Mouse (Mus musculus): ENCODE results near the gene 2010111I01Rik.

Gene 2010111I01Rik

GRCm38 (mm10) chr13:63032304-63032830 is 67.7 kb downstream of the 2010111I01Rik start:
- no peak for DNase-seq

DNA sequence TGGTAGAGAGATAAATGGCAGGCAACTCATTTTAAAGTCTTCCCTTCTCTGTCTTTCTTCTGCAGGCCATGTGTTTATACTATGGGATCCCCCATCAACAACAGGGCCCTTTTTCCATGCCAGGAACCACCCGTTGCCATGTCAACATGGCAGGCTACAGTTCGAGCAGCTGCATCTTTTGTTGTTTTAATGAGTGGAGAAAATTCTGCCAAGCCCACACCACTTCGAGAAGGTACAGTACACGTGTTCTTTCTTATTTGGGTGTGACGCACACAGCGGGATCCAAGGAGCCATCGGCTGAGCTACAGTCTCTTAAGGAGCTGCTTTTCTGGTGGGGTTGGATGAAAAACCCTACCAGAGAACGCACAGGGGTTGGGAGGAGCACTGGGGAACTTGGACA is 68.3 kb downstream of the 2010111I01Rik start:
- peak; percentile 25 for DNase-seq

GRCm38 (mm10) chr13:63033364-63033763 is 68.7 kb downstream of the 2010111I01Rik start:
- DNase-seq = no peak

DNA sequence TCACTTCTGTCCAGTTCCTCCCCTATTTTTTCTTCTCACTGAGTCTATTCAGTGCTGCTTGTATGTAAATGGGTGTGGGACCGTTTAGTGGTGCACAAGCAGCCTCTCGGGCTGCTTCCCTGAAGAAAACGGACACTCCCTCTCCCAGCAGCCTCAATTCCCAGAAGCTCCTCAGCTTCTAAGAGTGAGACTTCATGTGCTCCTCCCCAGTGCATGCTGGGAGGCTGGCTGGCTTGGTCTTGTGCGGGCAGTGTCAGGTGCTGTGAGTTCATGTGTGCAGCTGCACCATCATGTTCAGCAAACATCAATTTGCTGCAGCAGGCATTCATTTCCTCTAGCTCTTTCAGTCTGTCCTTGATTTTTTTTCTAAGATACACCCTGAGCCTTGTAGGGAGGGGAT is 70.0 kb downstream of the 2010111I01Rik start:
- DNase-seq = no peak

GRCm38 (mm10) chr13:63037906-63038305 is 73.2 kb downstream of the 2010111I01Rik start:
- peak; percentile 9 for DNase-seq

GRCm38 (mm10) chr13:63038415-63038814 is 73.7 kb downstream of the 2010111I01Rik start:
- DNase-seq = no peak

GRCm38 (mm10) chr13:63038871-63039270 is 74.2 kb downstream of the 2010111I01Rik start:
- DNase-seq = no peak

GRCm38 (mm10) chr13:63039326-63039725 is 74.6 kb downstream of the 2010111I01Rik start:
- no peak for DNase-seq

GRCm38 (mm10) chr13:63039848-63040247 is 75.2 kb downstream of the 2010111I01Rik start:
- DNase-seq = no peak

DNA sequence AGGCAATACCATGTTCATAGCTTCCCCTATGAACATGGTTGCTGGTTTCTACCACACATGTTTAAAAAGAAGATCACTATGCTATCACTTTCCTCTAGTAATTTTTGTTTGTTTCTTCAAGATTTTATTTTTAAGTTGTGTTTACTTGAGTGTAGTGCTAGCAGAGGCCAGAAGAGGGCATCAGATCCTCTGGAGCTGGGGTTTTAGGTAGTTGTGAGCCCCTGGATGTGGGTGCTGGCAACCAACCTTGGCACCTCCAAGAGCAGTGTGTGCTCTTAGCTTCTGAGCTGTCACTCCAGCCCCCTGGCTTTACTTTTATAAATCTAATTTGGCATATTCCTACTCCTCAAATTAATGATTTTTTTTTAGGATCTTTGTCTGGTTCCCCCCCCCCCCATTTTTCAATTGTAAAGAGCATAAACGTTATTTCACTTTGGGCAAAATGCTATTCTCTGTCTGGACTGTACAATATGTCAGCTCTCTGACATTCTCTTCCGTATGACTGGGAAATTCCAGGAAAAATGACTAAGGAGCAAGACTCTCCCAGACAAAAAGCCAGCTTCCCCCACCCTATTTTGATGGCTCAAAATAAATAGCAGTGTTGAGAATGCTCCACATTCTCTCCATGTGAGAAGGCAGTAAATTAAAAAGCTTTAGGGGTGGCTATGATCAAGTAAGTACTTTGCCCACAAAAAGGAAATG is 81.0 kb downstream of the 2010111I01Rik start:
- DNase-seq = no peak

DNA sequence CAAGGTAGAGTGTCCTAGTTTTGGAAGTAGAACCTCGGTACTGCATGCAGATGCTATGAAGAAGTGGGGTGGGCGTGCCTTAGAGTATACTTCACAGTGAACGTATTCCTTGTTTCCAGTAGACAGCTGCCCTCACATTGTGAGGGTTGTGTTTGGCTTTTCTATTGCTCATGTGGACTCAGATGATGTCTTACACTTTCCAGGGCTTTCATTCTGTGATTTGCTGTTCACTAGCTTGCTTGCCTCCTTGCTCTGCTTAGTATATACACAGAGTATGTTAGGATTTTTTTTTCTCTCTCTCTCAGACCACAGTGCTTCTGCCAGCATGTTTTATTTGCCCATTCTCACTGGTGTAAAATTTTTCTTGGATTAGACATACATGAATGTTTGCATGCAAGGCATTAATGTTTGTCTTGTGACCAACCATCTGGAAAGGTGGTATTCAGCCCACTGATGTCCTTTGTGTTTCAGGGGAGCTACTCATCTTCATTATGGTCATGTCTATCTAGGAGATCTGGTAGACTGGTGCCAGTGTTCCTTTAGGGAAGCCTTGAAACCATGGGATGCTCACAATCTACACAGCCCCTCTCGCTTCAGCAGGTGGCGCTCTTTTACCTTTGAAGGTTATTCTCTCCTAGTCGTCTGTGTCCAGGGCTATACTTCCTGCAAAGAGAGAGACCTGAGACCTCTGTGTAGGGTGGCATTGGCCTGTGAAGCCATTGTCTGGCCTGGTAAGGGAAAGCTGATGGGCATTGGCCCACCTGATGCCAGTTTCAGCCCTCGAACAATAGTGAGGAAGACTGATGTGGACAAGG is 81.7 kb downstream of the 2010111I01Rik start:
- peak; percentile 76 for DNase-seq

DNA sequence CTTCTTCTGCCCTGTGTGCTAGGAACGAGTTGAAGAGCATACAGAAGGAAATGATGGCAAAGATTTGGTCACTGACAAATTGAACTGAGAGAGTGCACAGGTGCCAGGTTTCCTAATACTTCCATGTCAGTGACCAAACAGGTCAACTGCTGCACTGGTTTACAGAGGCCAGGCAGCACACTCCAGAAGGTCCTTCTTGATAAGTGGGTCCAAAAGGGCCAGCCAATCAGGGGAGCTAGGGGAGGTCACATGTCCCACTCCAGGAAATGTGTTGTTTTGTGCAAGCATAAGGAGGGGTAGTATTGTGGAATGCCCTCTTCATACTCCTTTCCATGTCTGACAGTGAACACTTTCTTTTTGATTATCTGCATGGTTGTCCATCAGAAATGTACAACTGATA is 99.0 kb downstream of the 2010111I01Rik start:
- DNase-seq = no peak

- DNase-seq = no peak
Measured at GRCm38 (mm10) chr13:63066607-63067006, 101.9 kb downstream of the 2010111I01Rik start.

- DNase-seq = peak; percentile 49
Measured at GRCm38 (mm10) chr13:63068371-63069136, 103.9 kb downstream of the 2010111I01Rik start.

DNA sequence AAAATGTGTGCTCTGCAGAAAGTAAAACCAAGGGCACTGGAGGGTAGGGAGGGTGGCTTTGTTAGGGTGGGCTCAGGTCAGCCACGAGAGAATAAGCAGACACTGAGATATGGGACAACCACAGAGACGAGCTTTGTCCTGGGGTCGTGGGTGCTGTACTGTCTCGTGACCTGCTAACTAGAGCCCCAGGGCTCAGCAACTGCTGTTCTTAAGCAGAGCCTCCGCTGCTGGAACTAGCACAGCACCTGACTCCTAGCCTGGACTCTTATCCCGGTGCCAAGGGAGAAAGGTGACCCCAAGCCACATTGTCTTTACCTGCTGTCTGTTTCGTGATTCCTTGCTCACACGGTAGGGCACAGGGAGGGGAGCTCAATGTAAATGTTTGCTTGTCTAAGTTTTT is 107.2 kb downstream of the 2010111I01Rik start:
- DNase-seq = no peak

- no peak for DNase-seq
Measured at GRCm38 (mm10) chr13:63072376-63072775, 107.7 kb downstream of the 2010111I01Rik start.

DNA sequence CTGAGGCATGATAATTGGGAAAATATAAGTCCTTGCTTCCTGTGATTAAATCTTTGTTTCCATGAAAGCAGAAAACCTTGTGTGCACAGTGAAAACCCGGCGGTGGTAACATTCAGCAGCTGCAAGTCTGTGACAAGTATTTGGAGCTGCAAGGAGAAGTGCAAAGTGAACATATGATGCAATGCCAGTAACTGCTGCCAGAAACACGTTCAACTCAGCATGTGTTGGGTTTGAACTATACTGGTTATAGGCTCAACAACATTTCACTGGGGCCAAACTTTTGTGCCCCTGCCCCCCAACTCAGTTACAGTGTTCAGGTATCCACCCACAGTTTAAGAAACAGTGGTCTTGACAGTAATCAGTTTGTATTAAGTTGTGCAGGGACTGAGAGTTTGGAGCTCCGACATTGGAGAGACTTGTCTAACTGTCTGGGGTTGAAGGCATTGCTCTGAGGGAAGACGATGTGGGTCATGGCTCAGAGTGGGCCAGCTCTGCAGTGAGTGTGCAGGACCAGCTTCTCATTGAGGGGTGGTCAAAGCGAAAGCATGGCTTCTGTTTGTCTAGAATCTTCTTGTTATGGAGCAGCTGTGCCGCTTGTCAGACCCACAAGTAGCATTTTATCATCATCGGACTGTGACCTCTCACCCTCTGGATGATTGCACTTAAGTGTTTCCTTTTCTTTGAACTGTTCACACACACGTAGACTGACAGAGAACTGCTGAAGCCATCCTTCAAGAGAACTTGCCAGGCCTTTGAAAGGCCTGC is 109.4 kb downstream of the 2010111I01Rik start:
- DNase-seq = no peak

DNA sequence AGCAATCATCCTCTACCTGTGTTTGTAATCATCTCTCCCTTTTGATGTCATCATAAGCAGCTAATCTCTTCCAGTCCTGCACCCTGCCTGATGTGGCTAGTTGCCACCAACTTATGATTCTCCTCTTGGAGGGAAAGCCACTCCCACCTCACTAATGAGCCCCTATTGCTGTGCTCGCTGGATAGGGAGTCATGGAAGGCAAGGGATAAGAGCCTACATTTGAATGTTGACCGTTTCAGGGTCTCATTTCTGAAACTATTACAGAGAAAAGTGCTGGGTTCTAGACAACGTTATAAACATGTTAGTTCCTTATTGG is 109.9 kb downstream of the 2010111I01Rik start:
- DNase-seq = no peak

- no peak for DNase-seq
Measured at GRCm38 (mm10) chr13:63075331-63075855, 110.7 kb downstream of the 2010111I01Rik start.

DNA sequence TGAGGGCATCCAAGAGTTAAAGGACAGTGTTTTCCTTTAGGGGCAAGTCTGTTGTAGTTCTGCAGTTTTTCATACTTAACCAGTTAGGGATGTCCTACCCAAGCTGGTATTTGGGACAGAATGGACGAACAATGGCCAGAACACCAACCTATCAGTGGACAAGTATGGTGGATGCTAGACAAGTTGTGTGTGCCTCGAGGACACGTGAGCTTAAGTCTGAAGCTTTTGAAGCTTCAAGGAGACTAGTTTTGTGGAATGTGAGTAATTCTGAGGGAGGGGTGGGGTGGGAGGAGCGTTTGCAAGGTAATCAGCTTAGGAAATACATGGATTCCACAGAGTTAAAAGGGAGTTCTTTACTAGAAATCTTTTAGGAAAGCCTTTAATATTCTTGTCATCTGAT is 115.5 kb downstream of the 2010111I01Rik start:
- DNase-seq = no peak

DNA sequence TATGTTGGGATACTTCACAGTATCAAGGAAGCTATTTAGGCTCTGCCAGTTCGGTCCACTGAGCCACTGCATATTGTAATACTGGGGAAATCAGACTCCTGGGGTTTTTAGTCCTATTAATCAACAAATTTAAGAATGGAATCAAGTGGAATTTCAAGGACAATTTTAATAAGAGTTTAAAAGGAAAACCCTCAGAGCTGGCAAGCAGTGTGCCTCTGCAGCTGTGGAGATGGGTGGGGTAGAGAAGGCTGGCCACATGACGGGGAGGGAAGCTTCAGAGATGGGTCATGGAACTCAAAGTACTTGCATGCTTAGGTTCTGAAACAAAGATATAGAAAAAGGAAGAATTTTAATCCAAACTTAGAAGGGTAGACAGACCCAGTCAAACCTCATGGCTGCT is 116.1 kb downstream of the 2010111I01Rik start:
- no peak for DNase-seq

- no peak for DNase-seq
Measured at GRCm38 (mm10) chr13:63082555-63083136, 118.0 kb downstream of the 2010111I01Rik start.
